Mouse (Mus musculus): Measurements from ENCODE around the gene Rsph1.

Rsph1 gene

GRCm38 (mm10) chr17:31276922-31277918, at the start of gene Rsph1:
TSS of gene Rsph1 (minus strand) at chr17:31277383.
- peak; percentile 94 for DNase-seq (ENCODE audit: low spot score)

- DNase-seq (ENCODE audit: low spot score), result no peak
These were observed 49.2 kb upstream of the Rsph1 start for GRCm38 (mm10) chr17:31326220-31326852.

GRCm38 (mm10) chr17:31325451-31326219, 48.5 kb upstream of the Rsph1 start:
- DNase-seq (ENCODE audit: low spot score), result peak; percentile 84

GRCm38 (mm10) chr17:31324227-31324626, 47.0 kb upstream of the Rsph1 start:
- DNase-seq (ENCODE audit: low spot score), result no peak

- DNase-seq (ENCODE audit: low spot score), result no peak
These were observed 46.2 kb upstream of the Rsph1 start for GRCm38 (mm10) chr17:31323379-31323778.

GRCm38 (mm10) chr17:31322446-31322845, 45.3 kb upstream of the Rsph1 start:
- no peak for DNase-seq (ENCODE audit: low spot score)

GRCm38 (mm10) chr17:31321425-31321824, 44.2 kb upstream of the Rsph1 start:
- no peak for DNase-seq (ENCODE audit: low spot score)

GRCm38 (mm10) chr17:31318906-31319767, 42.0 kb upstream of the Rsph1 start:
- no peak for DNase-seq (ENCODE audit: low spot score)

- DNase-seq (ENCODE audit: low spot score), result no peak
These were observed 40.5 kb upstream of the Rsph1 start for GRCm38 (mm10) chr17:31317521-31318272.

- no peak for DNase-seq (ENCODE audit: low spot score)
These were observed 39.8 kb upstream of the Rsph1 start for GRCm38 (mm10) chr17:31316998-31317397.

- no peak for DNase-seq (ENCODE audit: low spot score)
These were observed 38.8 kb upstream of the Rsph1 start for GRCm38 (mm10) chr17:31315993-31316392.

- peak; percentile 58 for DNase-seq (ENCODE audit: low spot score)
These were observed 38.0 kb upstream of the Rsph1 start for GRCm38 (mm10) chr17:31315046-31315792.

GRCm38 (mm10) chr17:31312648-31313047, 35.5 kb upstream of the Rsph1 start:
- DNase-seq (ENCODE audit: low spot score), result no peak

GRCm38 (mm10) chr17:31311047-31311446, 33.9 kb upstream of the Rsph1 start:
- no peak for DNase-seq (ENCODE audit: low spot score)

GRCm38 (mm10) chr17:31309281-31309793, 32.2 kb upstream of the Rsph1 start:
- no peak for DNase-seq (ENCODE audit: low spot score)

- DNase-seq (ENCODE audit: low spot score), result no peak
These were observed 31.2 kb upstream of the Rsph1 start for GRCm38 (mm10) chr17:31308291-31308816.

- no peak for DNase-seq (ENCODE audit: low spot score)
These were observed 30.6 kb upstream of the Rsph1 start for GRCm38 (mm10) chr17:31307756-31308155.

GRCm38 (mm10) chr17:31305776-31306120, 28.6 kb upstream of the Rsph1 start:
- DNase-seq (ENCODE audit: low spot score), result no peak
